Mouse (Mus musculus) bone marrow, adult 2 months (tissue): ENCODE measurements at regions not wholly inside any gene's neighbourhood (a gene's known extent, or its start where the extent isn't known, plus 50 kb on each side); places are given as distances from the start of the nearest gene placed in this dataset.

Experiments
- CTCF ChIP-seq: fragments of 200-500 bp; IDR thresholded peaks from 2 replicates; pipeline ENCODE4 v1.5.1; 2011; ENCODE audit warnings: low read length, control low read depth; ENCODE audit not compliant: control insufficient read depth, insufficient read depth
- POLR2A ChIP-seq: fragments of 200-500 bp; IDR thresholded peaks from 2 replicates; pipeline ENCODE4 v1.6.1; 2011; ENCODE audit warnings: low read depth, mild to moderate bottlenecking, control low read depth, low read length, borderline replicate concordance; ENCODE audit not compliant: control insufficient read depth

DNA sequence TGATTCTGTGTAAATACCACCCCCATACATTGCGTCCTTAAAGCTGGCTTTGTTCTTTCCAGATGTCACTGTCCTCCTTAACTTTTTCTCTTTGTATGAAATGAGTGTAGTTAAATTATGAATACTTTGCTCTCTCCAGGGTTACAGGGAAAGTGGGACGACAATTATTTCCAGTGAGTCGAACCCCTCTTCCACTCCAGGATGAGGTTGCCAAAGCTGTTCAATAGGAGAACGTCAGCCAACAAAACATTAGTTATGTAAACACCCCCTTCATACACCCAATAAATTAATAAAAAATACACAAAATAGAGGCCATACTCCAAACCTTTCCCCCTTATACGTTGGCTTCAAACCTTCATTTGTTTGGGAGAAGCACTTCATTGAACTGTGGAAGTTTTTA, 335.8 kb downstream of the Ptprc start:
- no peak for TF ChIP-seq CTCF
- no peak for TF ChIP-seq POLR2A
